Comparison of ENCODE assay signal across 15 mouse cellular contexts in the genomic region with DNA sequence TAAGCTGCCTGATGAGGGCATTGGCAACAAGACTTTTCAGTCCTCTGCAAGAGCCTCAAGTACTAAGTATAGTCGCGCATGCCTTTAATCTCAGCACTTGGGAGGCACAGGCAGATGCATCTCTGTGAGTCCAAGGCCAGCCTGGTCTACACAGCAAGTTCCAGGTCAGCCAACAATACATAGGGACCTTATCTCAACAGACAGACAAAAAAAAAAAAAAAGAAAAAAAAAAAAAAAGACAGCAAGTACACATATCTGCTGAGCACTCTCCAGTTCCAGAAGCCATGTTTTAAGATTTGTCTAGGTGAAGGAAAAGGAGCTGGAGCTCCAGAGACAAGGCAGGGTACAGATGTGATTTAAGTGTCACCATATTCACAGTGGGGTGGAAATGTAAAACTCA.
"Had no signal": no experiment of that assay in that cellular context is flagged by ENCODE, and none has a peak within 500 bp of the region (broad histone marks: within the 10 kb centered on the region; RNA-seq: fewer than 3 reads in every experiment).

No protein-coding gene starts in this region.

- DNase-seq: lung, adult 2 months; lung, postnatal 14 days; right cerebral cortex, postnatal 14 days; thymus, adult 2 months; thymus, postnatal 25 days; thymus, postnatal 4 days had no signal

- H3K27me3 ChIP-seq: lung, embryonic 15.5 days; megakaryocyte, embryonic 14.5 days; midbrain, embryonic 13.5 days; midbrain, embryonic 15.5 days; neural tube, embryonic 12.5 days; stomach, embryonic 15.5 days had no signal

- H3K36me3 ChIP-seq: midbrain, embryonic 15.5 days had no signal

- H3K4me3 ChIP-seq: lung, embryonic 15.5 days; midbrain, embryonic 13.5 days; midbrain, embryonic 15.5 days; neural tube, embryonic 12.5 days; stomach, embryonic 15.5 days had no signal

- ATAC-seq: lung, postnatal 0 days; midbrain, embryonic 13.5 days; midbrain, embryonic 15.5 days had no signal

- H3K4me2 ChIP-seq: lung, embryonic 15.5 days; midbrain, embryonic 11.5 days; midbrain, embryonic 13.5 days; midbrain, embryonic 15.5 days; neural tube, embryonic 12.5 days; stomach, embryonic 15.5 days had no signal

- H3K27ac ChIP-seq: lung, embryonic 15.5 days; midbrain, embryonic 13.5 days; midbrain, embryonic 15.5 days; neural tube, embryonic 12.5 days; stomach, embryonic 15.5 days; stomach, postnatal 0 days had no signal

- H3K9me3 ChIP-seq: lung, embryonic 15.5 days; megakaryocyte, embryonic 14.5 days; midbrain, embryonic 13.5 days; midbrain, embryonic 15.5 days; neural tube, embryonic 12.5 days; stomach, embryonic 15.5 days had no signal

- H3K9ac ChIP-seq: lung, embryonic 15.5 days; midbrain, embryonic 13.5 days; neural tube, embryonic 12.5 days; stomach, embryonic 15.5 days had no signal
